Mouse (Mus musculus) hindbrain, embryonic 11.5 days (tissue): Measurements from ENCODE around the gene Acp1. TPM values are rescaled to one million over a fixed set of nuclear protein-coding genes. Genes with fewer than 3 reads are reported as not detected.

Source experiments
- ATAC-seq: fragments of 200-750 bp; cut with Nextera tagmentation; 2 replicates; pipeline ENCODE4 v1.8.0; 2017; ENCODE audit warnings: mild to moderate bottlenecking, moderate TSS enrichment, moderate library complexity; ENCODE audit not compliant: low FRiP score
- DNase-seq: peaks from one replicate; pipeline ENCODE4 v3.0.0-alpha.2; 2015; ENCODE audit warnings: low spot score
- H3K27ac ChIP-seq: fragments of 300-500 bp; sonication (generic); 2 replicates; pipeline ENCODE4 v1.5.1; 2014; ENCODE audit warnings: mild to moderate bottlenecking, low read depth, low read length
- H3K27me3 ChIP-seq: fragments of 300-500 bp; sonication (generic); 2 replicates; pipeline ENCODE4 v1.6.1; 2014; ENCODE audit warnings: mild to moderate bottlenecking, low read length, moderate library complexity, mixed read lengths; ENCODE audit not compliant: control insufficient read depth, insufficient read depth
- H3K36me3 ChIP-seq: fragments of 300-500 bp; sonication (generic); 2 replicates; pipeline ENCODE4 v1.6.1; 2014; ENCODE audit warnings: mild to moderate bottlenecking, low read length, moderate library complexity, mixed read lengths; ENCODE audit not compliant: control insufficient read depth, insufficient read depth
- H3K4me1 ChIP-seq: fragments of 300-500 bp; sonication (generic); replicated peaks from 2 replicates; pipeline ENCODE4 v1.6.1; 2014; ENCODE audit warnings: low read length, mixed read lengths; ENCODE audit not compliant: control insufficient read depth, insufficient read depth
- H3K4me2 ChIP-seq: fragments of 300-500 bp; sonication (generic); replicated peaks from 2 replicates; pipeline ENCODE4 v1.6.1; 2014; ENCODE audit warnings: mild to moderate bottlenecking, low read depth, low read length
- H3K4me3 ChIP-seq: fragments of 300-500 bp; sonication (generic); 2 replicates; pipeline ENCODE4 v1.5.1; 2014; ENCODE audit warnings: low read depth, low read length
- H3K9ac ChIP-seq: fragments of 300-500 bp; sonication (generic); 2 replicates; pipeline ENCODE4 v1.6.1; 2014; ENCODE audit warnings: low read depth, low read length
- H3K9me3 ChIP-seq: fragments of 300-500 bp; sonication (generic); 2 replicates; pipeline ENCODE4 v1.6.1; 2016; ENCODE audit warnings: low read length; ENCODE audit not compliant: control insufficient read depth
- WGBS: fragments of 180-500 bp; shearing (Covaris S2); extraction: QIAGEN DNeasy Blood & Tissue Kit; methylation state at CpG from one replicate; pipeline ENCODE4 v1.1.7; 2014; 5-methylcytosine and 5-hydroxymethylcytosine counted together
- polyA plus RNA-seq: library from polyadenylated mRNA; unstranded; fragments of >200 nt; fragmentation: Nextera tagmentation; extraction: Ambion mirVana; gene quantifications from 2 replicates; pipeline ENCODE4 v1.2.1, GENCODE M21; 2014

Gene Acp1
- polyA plus RNA-seq, 1 experiment from 2014 or later: 166 TPM

- WGBS: under 1% methylated on average over 18 of the region's 19 CpGs
- H3K27ac ChIP-seq: no peak overlapping the region
- DNase-seq: peak; percentile 45
Observed at GRCm38 (mm10) chr12:30912048-30912381, 626 bp upstream of the Acp1 start.

GRCm38 (mm10) chr12:30910860-30911259, 529 bp downstream of the Acp1 start:
- WGBS: 13% methylated on average over 8 of the region's 8 CpGs
- DNase-seq: peak; percentile 17
- no peaks in the 10 kb centered on the region for H3K36me3 ChIP-seq
- no peak for ATAC-seq
- H3K27me3 ChIP-seq: no peaks in the 10 kb centered on the region
- H3K27ac ChIP-seq: no peak overlapping the region
- peak overlapping the region; percentile 45 for H3K4me2 ChIP-seq
- peak overlapping the region; percentile 84 for H3K9ac ChIP-seq
- peak overlapping the region; percentile 72 for H3K4me3 ChIP-seq
- H3K9me3 ChIP-seq: no peaks in the 10 kb centered on the region
- no peaks in the 10 kb centered on the region; the same call in 1 of the 2 replicates for H3K4me1 ChIP-seq

More at GRCm38 (mm10) chr12:30912048-30912381, 626 bp upstream of the Acp1 start:
- Histone ChIP-seq H3K4me2 (peak overlapping the region; percentile 95), H3K27me3 (no peaks in the 10 kb centered on the region), H3K36me3 (no peaks in the 10 kb centered on the region), H3K9ac (peak overlapping the region; percentile 84), H3K4me3 (peak overlapping the region; percentile 72), H3K4me1 (no peaks in the 10 kb centered on the region; the same call in 1 of the 2 replicates), H3K9me3 (no peaks in the 10 kb centered on the region)
- peak; percentile 69 for ATAC-seq

GRCm38 (mm10) chr12:30909881-30910280, 1.5 kb downstream of the Acp1 start:
- Histone ChIP-seq H3K9ac (no peak overlapping the region), H3K27ac (no peak overlapping the region), H3K27me3 (no peaks in the 10 kb centered on the region), H3K4me1 (no peaks in the 10 kb centered on the region; the same call in 1 of the 2 replicates), H3K36me3 (no peaks in the 10 kb centered on the region), H3K9me3 (no peaks in the 10 kb centered on the region), H3K4me2 (peak overlapping the region; percentile 45; the same call in 1 of the 2 replicates), H3K4me3 (no peak overlapping the region)
- WGBS: 84% methylated on average over 2 of the region's 2 CpGs
- ATAC-seq (no peak), DNase-seq (no peak)

- 91% methylated on average over 1 of the region's 1 CpGs for WGBS
- ATAC-seq (no peak), DNase-seq (no peak)
- H3K27ac ChIP-seq: no peak overlapping the region
- no peak overlapping the region for H3K4me2 ChIP-seq
- no peak overlapping the region for H3K4me3 ChIP-seq
- no peaks in the 10 kb centered on the region; the same call in 1 of the 2 replicates for H3K4me1 ChIP-seq
- H3K9ac ChIP-seq: no peak overlapping the region
- H3K36me3 ChIP-seq: no peaks in the 10 kb centered on the region
- H3K27me3 ChIP-seq: no peaks in the 10 kb centered on the region
- H3K9me3 ChIP-seq: no peaks in the 10 kb centered on the region
Observed at GRCm38 (mm10) chr12:30908658-30909057, 2.7 kb downstream of the Acp1 start.

- WGBS: 97% methylated on average over 4 of the region's 4 CpGs
Observed at GRCm38 (mm10) chr12:30897039-30897438, 14.3 kb downstream of the Acp1 start.

GRCm38 (mm10) chr12:30891438-30891837, 20.0 kb downstream of the Acp1 start:
- DNase-seq (no peak), ATAC-seq (no peak)
- H3K4me3 ChIP-seq: no peak overlapping the region
- H3K27me3 ChIP-seq: no peaks in the 10 kb centered on the region; the same call in 1 of the 2 replicates
- WGBS: 84% methylated on average over 7 of the region's 7 CpGs
- H3K27ac ChIP-seq: no peak overlapping the region
- no peaks in the 10 kb centered on the region for H3K36me3 ChIP-seq
- no peak overlapping the region for H3K4me2 ChIP-seq
- no peaks in the 10 kb centered on the region for H3K4me1 ChIP-seq
- no peak overlapping the region for H3K9ac ChIP-seq
- H3K9me3 ChIP-seq: no peaks in the 10 kb centered on the region

More at GRCm38 (mm10) chr12:30897039-30897438, 14.3 kb downstream of the Acp1 start:
- Histone ChIP-seq H3K9me3 (no peaks in the 10 kb centered on the region), H3K27ac (no peak overlapping the region), H3K4me3 (no peak overlapping the region), H3K27me3 (no peaks in the 10 kb centered on the region), H3K4me1 (no peaks in the 10 kb centered on the region), H3K9ac (no peak overlapping the region), H3K36me3 (no peaks in the 10 kb centered on the region), H3K4me2 (no peak overlapping the region)
- DNase-seq (no peak), ATAC-seq (no peak)

- Histone ChIP-seq H3K27me3 (peaks cover 4% of the 10 kb centered on the region; the same call in 1 of the 2 replicates), H3K4me2 (no peak overlapping the region), H3K4me3 (no peak overlapping the region), H3K9me3 (no peaks in the 10 kb centered on the region), H3K36me3 (no peaks in the 10 kb centered on the region), H3K27ac (no peak overlapping the region), H3K4me1 (no peaks in the 10 kb centered on the region), H3K9ac (no peak overlapping the region)
- 38% methylated on average over 5 of the region's 5 CpGs for WGBS
- peak; percentile 80 for DNase-seq
- no peak for ATAC-seq
Observed at GRCm38 (mm10) chr12:30890067-30890466, 21.3 kb downstream of the Acp1 start.

- Histone ChIP-seq H3K9me3 (no peaks in the 10 kb centered on the region), H3K27me3 (peaks cover 24% of the 10 kb centered on the region), H3K36me3 (no peaks in the 10 kb centered on the region), H3K27ac (no peak overlapping the region), H3K9ac (no peak overlapping the region), H3K4me2 (no peak overlapping the region), H3K4me1 (no peaks in the 10 kb centered on the region), H3K4me3 (no peak overlapping the region)
- 87% methylated on average over 4 of the region's 4 CpGs for WGBS
- ATAC-seq (no peak), DNase-seq (no peak)
Observed at GRCm38 (mm10) chr12:30888003-30888402, 23.4 kb downstream of the Acp1 start.

- no peak for DNase-seq
- ATAC-seq: no peak
- Histone ChIP-seq H3K27me3 (peaks cover 30% of the 10 kb centered on the region), H3K9me3 (no peaks in the 10 kb centered on the region), H3K4me2 (no peak overlapping the region), H3K4me3 (no peak overlapping the region), H3K27ac (no peak overlapping the region), H3K9ac (no peak overlapping the region), H3K4me1 (no peaks in the 10 kb centered on the region), H3K36me3 (no peaks in the 10 kb centered on the region)
- WGBS: 82% methylated on average over 6 of the region's 6 CpGs
Observed at GRCm38 (mm10) chr12:30885891-30886290, 25.5 kb downstream of the Acp1 start.
